Mouse (Mus musculus): Measurements from ENCODE around the gene Mettl7a3. TPM values are rescaled to one million over a fixed set of nuclear protein-coding genes. Genes with fewer than 3 reads are reported as not detected.

Mettl7a3 gene
- total RNA-seq, 1 experiment, result 0.49 TPM

DNA sequence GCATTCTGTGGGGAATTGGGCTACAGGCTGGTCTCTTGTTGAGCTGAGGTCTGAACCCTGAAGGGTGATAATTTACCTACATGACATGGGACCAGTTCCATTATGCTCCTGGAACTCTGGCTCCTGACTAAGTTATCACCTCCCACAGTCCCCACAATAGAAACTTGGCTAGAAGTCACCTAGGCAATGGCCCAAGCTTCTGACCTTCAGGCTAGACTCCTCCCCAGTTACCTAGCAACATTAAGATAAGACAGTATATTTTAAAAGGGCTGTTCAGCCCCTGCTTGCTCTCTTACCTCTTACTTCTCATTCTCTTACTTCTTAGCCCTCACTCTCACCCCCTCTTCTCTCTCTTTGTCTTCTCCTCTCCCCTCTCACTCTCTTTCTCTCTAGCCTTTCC is 10.8 kb downstream of the Mettl7a3 start:
- DNase-seq (ENCODE audit: low read depth, low spot score), result no peak
- H3K4me3 ChIP-seq (ENCODE audit: insufficient read depth in 1 of 2, low read depth in 1 of 2, low read length in 2 of 2, poor library complexity in 1 of 2, severe bottlenecking in 1 of 2), result no peak overlapping the region
- peaks cover 2 to 4% of the 10 kb centered on the region in 2 experiments; a peak in 1 of 4 replicates for H3K4me1 ChIP-seq (ENCODE audit: control insufficient read depth in 2 of 2, insufficient read depth in 2 of 2, low read length in 2 of 2, poor library complexity in 1 of 2)
- no peak for TF ChIP-seq MAFK (IDR thresholded peaks at IDR 0.05; ENCODE audit: insufficient read depth, low read depth, low read length)
- TF ChIP-seq ZC3H11A (IDR thresholded peaks at IDR 0.05; ENCODE audit: borderline replicate concordance, low read depth, low read length), result no peak
- no peak for TF ChIP-seq ZNF384 (IDR thresholded peaks at IDR 0.05; ENCODE audit: low read depth, low read length)
- no peak for TF ChIP-seq HCFC1 (IDR thresholded peaks at IDR 0.05; ENCODE audit: borderline replicate concordance, insufficient read depth, low read length)
- no peak for TF ChIP-seq CHD2 (IDR thresholded peaks at IDR 0.05; ENCODE audit: low read depth, low read length)
- H3K9me3 ChIP-seq (ENCODE audit: control insufficient read depth, insufficient read depth, low read depth, low read length), result no peaks in the 10 kb centered on the region
- H3K36me3 ChIP-seq (ENCODE audit: control insufficient read depth, insufficient read depth, low read length, poor library complexity, severe bottlenecking), result no peaks in the 10 kb centered on the region
- no peak overlapping the region for H3K27ac ChIP-seq (ENCODE audit: insufficient read depth, low read depth, low read length, poor library complexity, severe bottlenecking)
- H3K9ac ChIP-seq (ENCODE audit: insufficient read depth, low read depth, low read length, poor library complexity, severe bottlenecking), result no peak overlapping the region
- in situ Hi-C loops (cut with MboI; ENCODE audit: low sequenced_read_pairs in 2 of 2, unreplicated experiment in 2 of 2), result no loop called here

DNA sequence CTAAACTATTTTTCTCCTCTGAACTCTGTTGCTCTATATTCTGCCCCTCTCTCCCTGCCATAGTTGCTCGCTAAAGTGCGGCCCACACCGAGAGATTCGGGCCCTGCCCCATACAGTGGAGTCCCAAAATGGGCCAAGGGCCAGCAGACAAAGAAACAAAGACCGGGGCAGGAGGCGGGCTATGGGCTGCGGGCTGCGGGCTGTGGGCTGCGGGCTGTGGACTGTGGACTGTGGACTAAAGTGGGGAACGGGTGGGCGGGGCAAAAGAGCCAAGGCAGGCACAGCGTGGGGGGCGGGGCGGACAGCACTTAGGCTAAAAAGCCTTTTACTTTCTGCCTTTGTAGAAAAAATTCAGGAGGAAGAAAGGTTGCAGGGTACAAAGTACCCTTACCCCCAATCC is 12.0 kb downstream of the Mettl7a3 start:
- Histone ChIP-seq H3K4me1 (ENCODE audit: control insufficient read depth in 2 of 2, insufficient read depth in 2 of 2, low read length in 2 of 2, poor library complexity in 1 of 2) (peaks cover 2 to 4% of the 10 kb centered on the region in 2 experiments; a peak in 1 of 4 replicates), H3K4me3 (ENCODE audit: insufficient read depth in 1 of 2, low read depth in 1 of 2, low read length in 2 of 2, poor library complexity in 1 of 2, severe bottlenecking in 1 of 2) (peak overlapping the region; percentile 51 to 70), H3K9ac (ENCODE audit: insufficient read depth, low read depth, low read length, poor library complexity, severe bottlenecking) (peak overlapping the region; percentile 60; the same call in 1 of the 2 replicates), H3K9me3 (ENCODE audit: control insufficient read depth, insufficient read depth, low read depth, low read length) (no peaks in the 10 kb centered on the region), H3K36me3 (ENCODE audit: control insufficient read depth, insufficient read depth, low read length, poor library complexity, severe bottlenecking) (no peaks in the 10 kb centered on the region), H3K27ac (ENCODE audit: insufficient read depth, low read depth, low read length, poor library complexity, severe bottlenecking) (no peak overlapping the region)
- TF ChIP-seq ZNF384 (IDR thresholded peaks at IDR 0.05; ENCODE audit: low read depth, low read length) (no peak), MAFK (IDR thresholded peaks at IDR 0.05; ENCODE audit: insufficient read depth, low read depth, low read length) (no peak), CHD2 (IDR thresholded peaks at IDR 0.05; ENCODE audit: low read depth, low read length) (no peak), HCFC1 (IDR thresholded peaks at IDR 0.05; ENCODE audit: borderline replicate concordance, insufficient read depth, low read length) (no peak), ZC3H11A (IDR thresholded peaks at IDR 0.05; ENCODE audit: borderline replicate concordance, low read depth, low read length) (no peak)
- in situ Hi-C loops (cut with MboI; ENCODE audit: low sequenced_read_pairs in 2 of 2, unreplicated experiment in 2 of 2), result no loop called here
- DNase-seq (ENCODE audit: low read depth, low spot score), result peak; percentile 35

GRCm38 (mm10) chr15:100349496-100349895 is 14.8 kb downstream of the Mettl7a3 start:
- TF ChIP-seq CHD2 (IDR thresholded peaks at IDR 0.05; ENCODE audit: low read depth, low read length), result no peak
- TF ChIP-seq ZNF384 (IDR thresholded peaks at IDR 0.05; ENCODE audit: low read depth, low read length), result no peak
- no peak for TF ChIP-seq ZC3H11A (IDR thresholded peaks at IDR 0.05; ENCODE audit: borderline replicate concordance, low read depth, low read length)
- TF ChIP-seq MAFK (IDR thresholded peaks at IDR 0.05; ENCODE audit: insufficient read depth, low read depth, low read length), result no peak
- no peak for TF ChIP-seq HCFC1 (IDR thresholded peaks at IDR 0.05; ENCODE audit: borderline replicate concordance, insufficient read depth, low read length)
- Histone ChIP-seq H3K27ac (ENCODE audit: insufficient read depth, low read depth, low read length, poor library complexity, severe bottlenecking) (no peak overlapping the region), H3K9ac (ENCODE audit: insufficient read depth, low read depth, low read length, poor library complexity, severe bottlenecking) (no peak overlapping the region), H3K36me3 (ENCODE audit: control insufficient read depth, insufficient read depth, low read length, poor library complexity, severe bottlenecking) (no peaks in the 10 kb centered on the region), H3K4me1 (ENCODE audit: control insufficient read depth in 2 of 2, insufficient read depth in 2 of 2, low read length in 2 of 2, poor library complexity in 1 of 2) (peaks cover 2 to 4% of the 10 kb centered on the region in 2 experiments; a peak in 1 of 4 replicates), H3K9me3 (ENCODE audit: control insufficient read depth, insufficient read depth, low read depth, low read length) (no peaks in the 10 kb centered on the region), H3K4me3 (ENCODE audit: insufficient read depth in 1 of 2, low read depth in 1 of 2, low read length in 2 of 2, poor library complexity in 1 of 2, severe bottlenecking in 1 of 2) (no peak overlapping the region)
- in situ Hi-C loops (cut with MboI; ENCODE audit: low sequenced_read_pairs in 2 of 2, unreplicated experiment in 2 of 2), result no loop called here
- no peak for DNase-seq (ENCODE audit: low read depth, low spot score)

DNA sequence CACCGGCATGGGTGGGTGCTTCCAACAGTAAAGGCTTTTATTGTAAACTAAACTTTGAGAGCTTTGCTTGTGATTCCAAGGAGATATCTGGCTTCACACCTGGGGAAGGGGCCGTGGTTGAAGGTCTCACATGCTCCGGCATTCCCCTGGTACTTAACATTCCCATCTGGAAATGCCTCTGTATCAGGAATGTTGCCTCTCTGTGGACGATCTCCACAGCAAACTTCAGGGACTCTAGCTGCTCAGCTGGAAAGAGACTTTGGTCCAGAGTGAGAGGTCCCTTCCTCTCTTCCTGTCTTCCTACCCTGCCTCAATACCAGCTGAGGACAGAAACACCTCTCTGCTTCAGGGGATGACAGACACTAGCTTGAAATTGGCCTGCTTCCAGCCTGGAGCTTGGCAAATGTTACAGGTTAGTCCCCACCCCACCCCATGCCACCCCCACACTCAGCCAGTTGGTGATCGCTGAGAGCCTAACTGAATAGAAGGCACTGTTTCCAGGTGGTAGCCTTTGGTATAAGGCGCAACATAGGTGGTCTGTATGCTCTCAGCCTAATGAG is 16.9 kb downstream of the Mettl7a3 start:
- in situ Hi-C loops (cut with MboI; ENCODE audit: low sequenced_read_pairs in 2 of 2, unreplicated experiment in 2 of 2), result no loop called here
- no peak overlapping the region for H3K4me3 ChIP-seq (ENCODE audit: insufficient read depth in 1 of 2, low read depth in 1 of 2, low read length in 2 of 2, poor library complexity in 1 of 2, severe bottlenecking in 1 of 2)
- H3K36me3 ChIP-seq (ENCODE audit: control insufficient read depth, insufficient read depth, low read length, poor library complexity, severe bottlenecking), result no peaks in the 10 kb centered on the region
- no peak overlapping the region for H3K9ac ChIP-seq (ENCODE audit: insufficient read depth, low read depth, low read length, poor library complexity, severe bottlenecking)
- no peak overlapping the region for H3K27ac ChIP-seq (ENCODE audit: insufficient read depth, low read depth, low read length, poor library complexity, severe bottlenecking)
- DNase-seq (ENCODE audit: low read depth, low spot score), result no peak
- no peaks in the 10 kb centered on the region for H3K9me3 ChIP-seq (ENCODE audit: control insufficient read depth, insufficient read depth, low read depth, low read length)
- TF ChIP-seq ZC3H11A (IDR thresholded peaks at IDR 0.05; ENCODE audit: borderline replicate concordance, low read depth, low read length) (no peak), HCFC1 (IDR thresholded peaks at IDR 0.05; ENCODE audit: borderline replicate concordance, insufficient read depth, low read length) (no peak), CHD2 (IDR thresholded peaks at IDR 0.05; ENCODE audit: low read depth, low read length) (no peak), MAFK (IDR thresholded peaks at IDR 0.05; ENCODE audit: insufficient read depth, low read depth, low read length) (no peak), ZNF384 (IDR thresholded peaks at IDR 0.05; ENCODE audit: low read depth, low read length) (no peak)
- peaks cover 0 to 4% of the 10 kb centered on the region in 2 experiments; a peak in 1 of 4 replicates for H3K4me1 ChIP-seq (ENCODE audit: control insufficient read depth in 2 of 2, insufficient read depth in 2 of 2, low read length in 2 of 2, poor library complexity in 1 of 2)

Measured in ES-E14 (cell line).